17 mouse cellular contexts compared by ENCODE assay signal in the genomic region with DNA sequence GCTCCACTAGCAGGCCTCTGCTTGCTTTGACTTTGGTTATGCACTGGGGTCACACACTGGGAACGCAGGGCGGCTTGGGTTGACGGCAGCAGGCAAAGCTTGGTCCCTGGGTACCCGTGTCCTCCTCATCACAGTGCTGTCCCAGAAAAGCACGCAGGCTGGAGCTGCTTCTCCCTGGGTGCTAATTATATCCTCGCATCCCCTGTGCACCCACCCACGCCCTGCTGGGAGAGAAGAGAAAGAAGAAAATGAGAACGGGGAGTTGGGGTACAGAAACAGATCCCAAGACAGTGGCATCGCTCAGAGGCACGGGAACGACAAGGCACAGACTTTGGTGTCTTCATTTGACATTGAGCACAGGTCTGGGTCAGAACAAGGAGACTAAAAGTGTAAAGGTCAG. TPM values are rescaled to one million over a fixed set of nuclear protein-coding genes. Genes with fewer than 3 reads are reported as not detected.
DNase-seq lines count a peak whose midpoint lies in the region; TF ChIP-seq lines count a peak whose summit lies in the region.
"Had no signal": no experiment of that assay in that cellular context is flagged by ENCODE, and none has a peak within 500 bp of the region (broad histone marks: within the 10 kb centered on the region; RNA-seq: fewer than 3 reads in every experiment).

No protein-coding gene starts in this region.

- TF ChIP-seq CTCF in cortical plate, adult 2 months (IDR thresholded peaks at IDR 0.05; ENCODE audit: extremely low read depth, insufficient read depth, low read length) = no peak
- TF ChIP-seq CTCF in left cerebral cortex, adult 2 months (IDR thresholded peaks at IDR 0.05) = no peak

- H3K4me1 ChIP-seq in cortical plate, adult 2 months (ENCODE audit: control insufficient read depth, insufficient read depth, low read length) = peaks cover 40% of the 10 kb centered on the region
- H3K4me1 ChIP-seq: liver, embryonic 13.5 days; midbrain, embryonic 15.5 days had no signal

- intact Hi-C loops in left cerebral cortex, adult 2 months (cut with DNase I) = no loop called here

- H3K27ac ChIP-seq in cortical plate, adult 2 months (ENCODE audit: insufficient read depth, low read length) = peak overlapping the region; percentile 87
- peak overlapping the region; percentile 93 for H3K27ac ChIP-seq in left cerebral cortex, adult 2 months
- H3K27ac ChIP-seq: forebrain, embryonic 15.5 days; liver, embryonic 13.5 days; midbrain, embryonic 15.5 days; stomach, embryonic 15.5 days had no signal

- TF ChIP-seq POLR2A in cortical plate, adult 2 months (IDR thresholded peaks at IDR 0.05; ENCODE audit: extremely low read depth, insufficient read depth, low read length) = 0 out of 2 replicates have a peak, but pooled peaks have one; percentile 45

- H3K4me3 ChIP-seq in cortical plate, adult 2 months (ENCODE audit: insufficient read depth, low read length) = no peak overlapping the region
- H3K4me3 ChIP-seq in left cerebral cortex, adult 2 months = no peak overlapping the region
- H3K4me3 ChIP-seq: forebrain, embryonic 15.5 days; liver, embryonic 13.5 days; midbrain, embryonic 15.5 days; stomach, embryonic 15.5 days had no signal

- peak; percentile 84 to 86 for DNase-seq in frontal cortex, postnatal 36 days (ENCODE audit: low spot score in 2 of 2)
- peak; percentile 79 for DNase-seq in left cerebral cortex, adult 2 months (ENCODE audit: extremely low spot score in 1 of 2, low spot score in 2 of 2)
- DNase-seq in right cerebral cortex, postnatal 10 days (ENCODE audit: low spot score in 2 of 2) = peak; percentile 88 to 91
- DNase-seq in adipocyte (ENCODE audit: low spot score) = no peak
- no peak for DNase-seq in cerebellum, adult 9-10 months
- DNase-seq in kidney, adult 11 months = no peak
- DNase-seq in adrenal gland, postnatal 36 days = no peak
- DNase-seq: B cell, adult 2 months; cerebellum, adult 18-20 months; liver, embryonic 13.5 days; thymus, postnatal 4 days had no signal

RNA-seq across cellular contexts. Expression of a gene that starts 50.0 kb away (rescaled TPM):
- 184 and 196 TPM in 2 replicates for polyA plus RNA-seq in cortical plate, adult 2 months (2012; rRNA removed)
- 100 to 1,000 TPM; 208 to 221 TPM for total RNA-seq in left cerebral cortex, adult 2 months (2021)
- 1 to 10 TPM; 3.5 to 4.5 TPM for total RNA-seq in adrenal gland, postnatal 36 days (2021)
- total RNA-seq: hematopoietic stem cell, adult 5-6 weeks had no signal
- polyA plus RNA-seq: inflammation-experienced regulatory T-cells, adult 6 months had no signal

Comparison
In these comparisons a context has a peak if more than half of its experiments do, and no peak if none do; other contexts are left out.
1. DNase-seq: peak in frontal cortex, postnatal 36 days (2 of 2), left cerebral cortex, adult 2 months (2 of 2) and right cerebral cortex, postnatal 10 days (2 of 2); none in adipocyte (single experiment), cerebellum, adult 9-10 months (single experiment), kidney, adult 11 months (single experiment) and adrenal gland, postnatal 36 days (0 of 2).
2. RNA of a gene that starts 50.0 kb away (total RNA-seq): 208 to 221 TPM in left cerebral cortex, adult 2 months; 3.5 to 4.5 TPM in adrenal gland, postnatal 36 days; every median in the first group is over 10 times any median in the second.